Mouse (Mus musculus): ENCODE data around the gene Tsr1.
A peak's percentile ranks its signal among the peaks of the same experiment; 100 is the strongest.

Gene Tsr1

DNA sequence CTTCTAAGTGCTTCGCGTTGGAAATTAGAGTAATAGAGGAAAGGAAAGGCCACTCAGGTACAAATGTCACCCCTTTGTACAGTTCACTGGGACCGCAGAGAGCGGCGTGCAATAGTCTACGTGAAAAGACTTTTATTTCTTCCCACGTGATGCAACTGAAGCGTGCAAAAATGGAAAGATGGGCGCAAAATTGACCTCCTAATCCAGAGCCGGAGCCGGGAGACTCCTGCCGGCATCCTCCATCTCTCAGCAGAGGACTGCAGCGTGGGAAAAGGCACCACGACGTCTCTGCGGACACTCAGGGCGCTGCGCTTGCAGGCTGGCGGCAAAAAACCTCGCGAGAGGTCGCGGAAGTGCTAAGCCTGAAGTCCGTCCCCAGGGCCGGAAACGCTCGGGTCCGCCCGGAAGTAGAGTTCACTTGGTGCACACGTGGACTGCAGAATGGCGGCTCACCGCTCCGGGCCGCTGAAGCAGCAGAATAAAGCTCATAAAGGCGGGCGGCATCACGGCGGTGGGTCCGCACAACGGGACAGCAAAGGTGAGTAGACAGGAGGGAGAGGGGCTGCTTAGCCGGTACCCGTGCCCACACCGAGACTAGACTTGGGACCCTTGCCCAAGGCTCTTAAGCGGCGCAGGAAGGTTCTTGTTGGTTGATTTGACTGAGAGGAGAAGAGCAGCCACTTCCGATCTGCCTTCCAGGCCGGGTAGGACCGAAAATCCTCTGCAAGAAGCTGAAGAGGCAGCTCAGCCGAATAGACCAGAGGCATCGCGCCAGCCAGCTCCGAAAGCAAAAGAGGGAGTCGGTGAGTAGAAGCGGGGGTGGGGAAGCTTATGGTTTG lies at the start of gene Tsr1:
TSS of gene Tsr1 (plus strand) at position 394 of the 839 bp plus-strand sequence.
- peak; percentile 80 for DNase-seq (ENCODE audit: low spot score)

DNA sequence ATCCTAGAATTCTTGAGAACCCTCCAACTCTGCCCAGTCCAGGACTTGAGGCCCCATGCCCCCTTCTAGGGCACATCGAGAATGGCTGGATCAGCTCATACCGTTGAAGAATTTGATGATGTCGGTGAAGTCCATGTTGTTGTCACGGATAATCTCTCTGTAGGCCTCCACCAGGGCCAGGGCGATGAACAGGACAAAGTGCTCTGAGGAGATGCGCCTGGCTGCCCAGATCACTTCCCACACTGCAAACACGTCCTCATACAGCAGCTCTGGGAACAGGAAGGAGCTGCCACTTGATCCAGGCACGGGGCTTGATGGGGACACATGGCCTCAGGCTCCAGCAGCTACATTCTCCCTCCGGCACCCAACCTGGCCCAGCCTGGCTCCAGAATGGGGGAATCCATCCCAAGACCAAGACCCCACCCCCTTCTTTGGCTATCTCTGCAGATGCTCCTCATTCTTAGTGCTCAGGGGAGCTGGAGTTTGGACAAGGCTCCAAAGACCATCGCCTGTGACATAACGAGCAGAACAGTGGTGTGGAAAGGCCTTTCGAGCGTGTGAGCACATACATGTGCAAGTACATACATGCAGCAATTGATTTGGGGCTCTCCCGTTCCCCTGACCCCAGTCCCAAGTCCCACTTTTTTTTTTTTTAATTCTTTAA lies 46.7 kb upstream of the Tsr1 start:
- no peak for DNase-seq (ENCODE audit: low spot score)

DNA sequence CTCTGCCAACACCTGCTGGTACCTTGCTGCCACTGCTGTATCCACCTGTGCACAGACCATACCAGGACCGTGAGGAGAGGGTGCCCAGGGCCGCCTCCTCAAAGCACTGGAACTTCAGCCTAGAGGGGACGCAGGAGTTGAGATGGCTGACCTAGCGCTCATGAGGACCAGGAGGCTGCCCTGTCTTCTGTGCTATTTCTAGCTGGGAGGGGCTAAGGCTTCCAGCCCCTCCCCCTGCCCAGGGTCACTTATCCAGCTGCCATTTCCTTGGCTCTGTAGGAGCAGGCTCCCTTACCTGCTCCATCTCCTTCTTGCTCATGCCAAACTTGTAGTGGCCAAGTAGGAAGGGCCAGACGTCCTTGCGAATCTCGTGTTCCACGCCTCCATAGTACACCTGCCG lies 40.1 kb upstream of the Tsr1 start:
- DNase-seq (ENCODE audit: low spot score), result no peak

DNA sequence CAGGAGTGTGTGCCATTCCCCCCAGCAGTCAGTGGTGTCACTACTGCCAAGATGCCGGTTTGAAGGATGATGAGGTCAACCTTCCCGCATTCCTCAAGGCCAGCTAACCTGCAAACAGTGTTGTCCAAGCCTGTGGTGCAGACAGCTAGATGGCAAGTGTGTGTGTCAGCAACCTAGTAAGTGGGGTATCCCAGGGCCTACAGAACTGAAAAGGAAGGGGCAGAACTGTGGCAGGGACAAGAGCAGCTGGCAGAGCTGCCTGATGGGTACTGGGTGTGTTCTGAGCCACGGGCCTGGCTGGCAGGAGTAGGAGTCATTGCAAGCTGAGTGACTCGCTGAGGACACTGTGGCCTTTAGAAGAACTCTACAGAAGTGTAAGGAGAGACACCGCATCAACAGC lies 35.7 kb upstream of the Tsr1 start:
- DNase-seq (ENCODE audit: low spot score), result no peak

DNA sequence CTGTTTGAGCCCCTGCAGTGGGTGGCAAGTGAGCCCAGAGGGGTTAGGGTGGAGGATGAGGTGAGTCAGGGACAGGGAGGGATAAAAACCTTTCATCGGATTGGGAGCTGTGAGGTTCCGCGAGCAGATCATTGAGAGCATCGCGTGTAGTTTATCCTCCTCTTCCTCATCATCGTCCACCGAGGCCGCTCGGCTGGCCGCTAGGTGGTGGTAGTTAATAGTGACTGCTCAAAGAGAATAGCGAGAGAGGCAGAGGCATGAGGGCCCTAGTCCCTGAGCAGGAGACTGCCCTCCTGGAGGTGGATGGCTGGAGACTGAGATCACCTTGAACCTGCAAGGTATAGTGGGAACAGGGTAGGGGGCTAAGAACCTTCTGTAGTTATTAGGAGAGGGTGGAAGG lies 34.4 kb upstream of the Tsr1 start:
- DNase-seq (ENCODE audit: low spot score), result no peak

- no peak for DNase-seq (ENCODE audit: low spot score)
These were observed 33.5 kb upstream of the Tsr1 start for GRCm38 (mm10) chr11:74864421-74864820.

GRCm38 (mm10) chr11:74865252-74865651 lies 32.6 kb upstream of the Tsr1 start:
- no peak for DNase-seq (ENCODE audit: low spot score)

- peak; percentile 42 for DNase-seq (ENCODE audit: low spot score)
These were observed 31.2 kb upstream of the Tsr1 start for GRCm38 (mm10) chr11:74866640-74867039.

DNA sequence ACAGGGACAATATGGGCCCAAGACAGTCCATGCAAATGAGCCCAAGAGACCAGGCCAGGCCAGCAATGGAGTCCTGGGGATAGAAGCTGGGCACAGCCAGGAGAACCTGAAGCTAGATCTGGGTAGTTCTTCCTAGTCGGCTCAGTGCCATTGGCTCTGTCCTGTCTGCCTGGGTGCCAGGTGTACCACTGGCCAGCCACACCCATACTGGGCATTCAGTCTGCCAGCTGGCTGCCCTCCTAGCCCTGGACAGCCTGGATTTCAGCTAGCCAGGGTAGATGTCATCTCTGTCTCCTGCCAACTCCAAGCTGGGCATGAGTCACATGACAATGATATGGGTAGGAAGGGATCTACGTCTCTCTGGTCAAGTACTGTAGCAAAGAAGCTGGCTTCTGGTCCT lies 30.7 kb upstream of the Tsr1 start:
- DNase-seq (ENCODE audit: low spot score), result peak; percentile 42

- DNase-seq (ENCODE audit: low spot score), result no peak
These were observed 29.7 kb upstream of the Tsr1 start for GRCm38 (mm10) chr11:74868046-74868760.

- no peak for DNase-seq (ENCODE audit: low spot score)
These were observed 28.3 kb upstream of the Tsr1 start for GRCm38 (mm10) chr11:74869603-74870002.

DNA sequence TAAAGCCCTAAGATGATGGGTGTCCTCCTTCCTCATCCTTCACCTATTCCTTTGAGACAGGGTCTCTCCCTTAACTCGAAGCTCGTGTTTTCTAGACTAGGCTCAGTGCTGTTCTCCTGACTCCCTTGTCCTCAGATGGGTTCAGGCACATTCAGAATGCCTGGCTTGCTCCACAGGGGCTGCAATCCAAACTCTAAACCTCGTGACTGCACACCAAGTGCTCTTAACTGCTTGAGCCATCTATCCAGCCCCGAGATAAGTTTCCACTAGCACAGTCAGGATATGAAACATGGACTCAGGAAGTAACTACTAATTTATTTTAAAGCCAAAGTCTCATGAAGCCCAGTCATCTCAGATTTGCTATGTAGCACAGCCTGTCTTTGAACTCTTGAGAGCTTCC lies 27.3 kb upstream of the Tsr1 start:
- no peak for DNase-seq (ENCODE audit: low spot score)

- DNase-seq (ENCODE audit: low spot score), result peak; percentile 24
These were observed 26.8 kb upstream of the Tsr1 start for GRCm38 (mm10) chr11:74870991-74871622.

GRCm38 (mm10) chr11:74874630-74875029 lies 23.2 kb upstream of the Tsr1 start:
- no peak for DNase-seq (ENCODE audit: low spot score)

DNA sequence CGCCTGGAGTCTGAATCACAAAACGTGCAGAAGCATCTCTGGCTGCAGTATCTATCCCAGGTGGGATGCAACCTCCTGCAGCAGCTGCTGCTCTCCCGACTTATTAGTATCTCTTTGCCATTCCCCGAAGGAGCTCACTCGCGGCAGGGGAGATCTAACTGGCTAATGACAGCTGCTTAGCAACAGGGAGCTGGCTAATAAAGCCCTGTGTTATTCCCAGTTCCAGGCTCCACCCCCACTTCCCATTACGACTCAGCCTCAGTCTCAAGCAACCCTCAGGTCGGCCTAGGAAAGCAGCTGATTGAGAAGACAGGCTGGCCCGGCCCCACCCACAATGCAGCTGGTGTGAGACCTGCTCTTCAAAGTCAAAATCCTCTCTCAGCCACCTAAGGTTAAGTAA lies 21.1 kb upstream of the Tsr1 start:
- DNase-seq (ENCODE audit: low spot score), result peak; percentile 37

GRCm38 (mm10) chr11:74880999-74881398 lies 16.9 kb upstream of the Tsr1 start:
- DNase-seq (ENCODE audit: low spot score), result no peak

GRCm38 (mm10) chr11:74881979-74882378 lies 15.9 kb upstream of the Tsr1 start:
- DNase-seq (ENCODE audit: low spot score), result no peak

DNA sequence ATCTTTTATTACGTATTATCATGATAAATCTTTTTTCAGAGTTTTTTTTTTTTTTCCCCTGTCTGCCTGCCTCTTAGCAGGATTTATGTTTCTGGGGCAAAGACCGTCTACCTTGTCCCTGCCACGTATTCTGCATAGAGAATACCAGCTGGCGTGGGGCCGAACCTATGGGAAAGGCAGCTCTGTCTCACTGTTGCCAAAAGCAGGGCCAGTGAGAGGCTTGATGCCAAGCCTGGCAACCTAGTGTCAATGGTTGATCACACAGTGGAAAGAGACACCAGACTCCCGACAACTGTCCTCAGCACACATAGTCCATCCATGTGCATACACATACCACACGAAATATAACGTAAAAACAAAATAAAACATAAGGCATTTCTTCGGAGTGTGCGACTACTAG lies 14.8 kb upstream of the Tsr1 start:
- no peak for DNase-seq (ENCODE audit: low spot score)

GRCm38 (mm10) chr11:74894619-74895018 lies 3.3 kb upstream of the Tsr1 start:
- DNase-seq (ENCODE audit: low spot score), result no peak

GRCm38 (mm10) chr11:74895980-74896900 lies 1.6 kb upstream of the Tsr1 start:
- DNase-seq (ENCODE audit: low spot score), result peak; percentile 48

Data from ovary, postnatal 14 days (tissue).